Mouse (Mus musculus) midbrain, embryonic 14.5 days (tissue): Measurements from ENCODE around the gene Gbx2. TPM values are rescaled to one million over a fixed set of nuclear protein-coding genes. Genes with fewer than 3 reads are reported as not detected.
A peak's percentile ranks its signal among the peaks of the same experiment; 100 is the strongest.

Experiments
- ATAC-seq: fragments of 200-750 bp; cut with Nextera tagmentation; 2 replicates; pipeline ENCODE4 v1.8.0; 2017; ENCODE audit warnings: moderate number of reproducible peaks, moderate library complexity; ENCODE audit not compliant: low FRiP score, low TSS enrichment
- DNase-seq: peaks from one replicate; pipeline ENCODE4 v3.0.0-alpha.2; 2015
- H3K27ac ChIP-seq: fragments of 300-500 bp; sonication (generic); replicated peaks from 2 replicates; pipeline ENCODE4 v1.5.1; 2014; ENCODE audit warnings: mild to moderate bottlenecking, low read depth, low read length, moderate library complexity
- H3K27me3 ChIP-seq: fragments of 300-500 bp; sonication (generic); 2 replicates; pipeline ENCODE4 v1.6.1; 2014; ENCODE audit warnings: low read length, control low read depth, mixed read lengths; ENCODE audit not compliant: control insufficient read depth, insufficient read depth
- H3K36me3 ChIP-seq: fragments of 300-500 bp; sonication (generic); 2 replicates; pipeline ENCODE4 v1.6.1; 2014; ENCODE audit warnings: low read length, control low read depth; ENCODE audit not compliant: control insufficient read depth, insufficient read depth
- H3K4me1 ChIP-seq: fragments of 300-500 bp; sonication (generic); 2 replicates; pipeline ENCODE4 v1.6.1; 2014; ENCODE audit warnings: mild to moderate bottlenecking, antibody characterized with exemption, low read length, control low read depth; ENCODE audit not compliant: control insufficient read depth, insufficient read depth
- H3K4me2 ChIP-seq: fragments of 300-500 bp; sonication (generic); 2 replicates; pipeline ENCODE4 v1.6.1; 2014; ENCODE audit warnings: mild to moderate bottlenecking, low read length, moderate library complexity
- H3K4me3 ChIP-seq: fragments of 300-500 bp; sonication (generic); replicated peaks from 2 replicates; pipeline ENCODE4 v1.5.1; 2014; ENCODE audit warnings: low read depth, low read length
- H3K9ac ChIP-seq: fragments of 300-500 bp; sonication (generic); replicated peaks from 2 replicates; pipeline ENCODE4 v1.6.1; 2014; ENCODE audit warnings: mild to moderate bottlenecking, low read length, moderate library complexity
- H3K9me3 ChIP-seq: fragments of 300-500 bp; sonication (generic); 2 replicates; pipeline ENCODE4 v1.6.1; 2016; ENCODE audit warnings: low read length, control low read depth, mixed read lengths; ENCODE audit not compliant: control insufficient read depth
- WGBS: fragments of 180-500 bp; shearing (Covaris S2); extraction: QIAGEN DNeasy Blood & Tissue Kit; methylation state at CpG from one replicate; pipeline ENCODE4 v1.1.7; 2014; 5-methylcytosine and 5-hydroxymethylcytosine counted together
- polyA plus RNA-seq: library from polyadenylated mRNA; unstranded; fragments of >200 nt; fragmentation: Nextera tagmentation; extraction: Ambion mirVana; gene quantifications from 2 replicates; pipeline ENCODE4 v1.2.1, GENCODE M21; 2014

Gene Gbx2
- polyA plus RNA-seq, 1 experiment from 2014 or later, result 12.1 TPM

GRCm38 (mm10) chr1:89926583-89927060, 4.4 kb downstream of the Gbx2 start:
- Histone ChIP-seq H3K27ac (no peak overlapping the region), H3K9me3 (no peaks in the 10 kb centered on the region), H3K36me3 (no peaks in the 10 kb centered on the region), H3K4me3 (no peak overlapping the region), H3K27me3 (peaks cover 98% of the 10 kb centered on the region), H3K4me1 (peaks cover 19% of the 10 kb centered on the region), H3K9ac (no peak overlapping the region), H3K4me2 (peak overlapping the region; percentile 25)
- 4% methylated on average over 9 of the region's 9 CpGs for WGBS
- DNase-seq, result no peak
- ATAC-seq, result no peak

- H3K4me1 ChIP-seq, result peaks cover 15% of the 10 kb centered on the region
- no peak overlapping the region for H3K27ac ChIP-seq
- H3K27me3 ChIP-seq, result peaks cover 98% of the 10 kb centered on the region
- no peak for ATAC-seq
- H3K4me3 ChIP-seq, result no peak overlapping the region
- H3K9me3 ChIP-seq, result no peaks in the 10 kb centered on the region
- peak; percentile 35 for DNase-seq
- no peaks in the 10 kb centered on the region for H3K36me3 ChIP-seq
- WGBS, result 10% methylated on average over 12 of the region's 12 CpGs
- 0 out of 2 replicates have a peak overlapping the region, but pooled peaks have one; percentile 1 for H3K4me2 ChIP-seq
- no peak overlapping the region for H3K9ac ChIP-seq
Measured at GRCm38 (mm10) chr1:89925501-89926190, 5.3 kb downstream of the Gbx2 start.

GRCm38 (mm10) chr1:89923642-89924020, 7.3 kb downstream of the Gbx2 start:
- 3% methylated on average over 14 of the region's 14 CpGs for WGBS
- no peak for DNase-seq
- Histone ChIP-seq H3K4me1 (peaks cover 11% of the 10 kb centered on the region), H3K36me3 (no peaks in the 10 kb centered on the region), H3K9me3 (no peaks in the 10 kb centered on the region), H3K4me2 (no peak overlapping the region), H3K4me3 (no peak overlapping the region), H3K27ac (no peak overlapping the region), H3K9ac (peak overlapping the region; percentile 9; the same call in 1 of the 2 replicates), H3K27me3 (peaks cover 98% of the 10 kb centered on the region)
- ATAC-seq, result no peak

- Histone ChIP-seq H3K27ac (no peak overlapping the region), H3K4me2 (peak overlapping the region; percentile 40), H3K36me3 (no peaks in the 10 kb centered on the region), H3K9ac (peak overlapping the region; percentile 9; the same call in 1 of the 2 replicates), H3K9me3 (no peaks in the 10 kb centered on the region), H3K4me3 (peak overlapping the region; percentile 10; the same call in 1 of the 2 replicates), H3K27me3 (peaks cover 98% of the 10 kb centered on the region), H3K4me1 (peaks cover 11% of the 10 kb centered on the region)
- ATAC-seq, result 0 out of 2 replicates have a peak, but pooled peaks have one; percentile 39
- under 1% methylated on average over 37 of the region's 41 CpGs for WGBS
- peak; percentile 67 for DNase-seq
Measured at GRCm38 (mm10) chr1:89922883-89923641, 7.9 kb downstream of the Gbx2 start.

GRCm38 (mm10) chr1:89922282-89922681, 8.7 kb downstream of the Gbx2 start:
- Histone ChIP-seq H3K9ac (no peak overlapping the region), H3K27ac (no peak overlapping the region), H3K4me2 (no peak overlapping the region), H3K27me3 (peaks cover 100% of the 10 kb centered on the region), H3K9me3 (no peaks in the 10 kb centered on the region), H3K4me1 (peaks cover 11% of the 10 kb centered on the region), H3K4me3 (no peak overlapping the region; the same call in 1 of the 2 replicates), H3K36me3 (no peaks in the 10 kb centered on the region)
- no peak for ATAC-seq
- WGBS, result under 1% methylated on average over 7 of the region's 7 CpGs
- DNase-seq, result peak; percentile 44

GRCm38 (mm10) chr1:89921806-89922205, 9.2 kb downstream of the Gbx2 start:
- no peak overlapping the region for H3K9ac ChIP-seq
- peaks cover 100% of the 10 kb centered on the region for H3K27me3 ChIP-seq
- H3K4me3 ChIP-seq, result no peak overlapping the region
- no peaks in the 10 kb centered on the region for H3K36me3 ChIP-seq
- H3K9me3 ChIP-seq, result no peaks in the 10 kb centered on the region
- H3K27ac ChIP-seq, result no peak overlapping the region
- WGBS, result 2% methylated on average over 10 of the region's 10 CpGs
- DNase-seq, result peak; percentile 67
- no peak overlapping the region for H3K4me2 ChIP-seq
- H3K4me1 ChIP-seq, result peaks cover 11% of the 10 kb centered on the region
- no peak for ATAC-seq

- Histone ChIP-seq H3K9me3 (no peaks in the 10 kb centered on the region), H3K27me3 (peaks cover 86% of the 10 kb centered on the region), H3K4me2 (no peak overlapping the region), H3K4me3 (no peak overlapping the region), H3K36me3 (no peaks in the 10 kb centered on the region), H3K4me1 (peaks cover 11% of the 10 kb centered on the region), H3K9ac (no peak overlapping the region), H3K27ac (no peak overlapping the region)
- WGBS, result 78% methylated on average over 6 of the region's 6 CpGs
- DNase-seq (no peak), ATAC-seq (no peak)
Measured at GRCm38 (mm10) chr1:89919206-89919605, 11.8 kb downstream of the Gbx2 start.

GRCm38 (mm10) chr1:89918111-89918510, 12.9 kb downstream of the Gbx2 start:
- Histone ChIP-seq H3K36me3 (no peaks in the 10 kb centered on the region), H3K4me1 (peaks cover 6% of the 10 kb centered on the region), H3K27ac (no peak overlapping the region), H3K4me3 (no peak overlapping the region), H3K4me2 (no peak overlapping the region), H3K27me3 (peaks cover 77% of the 10 kb centered on the region), H3K9me3 (no peaks in the 10 kb centered on the region), H3K9ac (no peak overlapping the region)
- WGBS, result 18% methylated on average over 18 of the region's 18 CpGs
- no peak for ATAC-seq
- no peak for DNase-seq
